Mouse (Mus musculus): ENCODE measurements at regions not wholly inside any gene's neighbourhood (a gene's known extent, or its start where the extent isn't known, plus 50 kb on each side); places are given as distances from the start of the nearest gene placed in this dataset.
"Not testable (repeated sequence)": the region's sequence is repeated elsewhere in the genome, so short reads cannot be mapped to it uniquely, and the experiment has no call there.

DNA sequence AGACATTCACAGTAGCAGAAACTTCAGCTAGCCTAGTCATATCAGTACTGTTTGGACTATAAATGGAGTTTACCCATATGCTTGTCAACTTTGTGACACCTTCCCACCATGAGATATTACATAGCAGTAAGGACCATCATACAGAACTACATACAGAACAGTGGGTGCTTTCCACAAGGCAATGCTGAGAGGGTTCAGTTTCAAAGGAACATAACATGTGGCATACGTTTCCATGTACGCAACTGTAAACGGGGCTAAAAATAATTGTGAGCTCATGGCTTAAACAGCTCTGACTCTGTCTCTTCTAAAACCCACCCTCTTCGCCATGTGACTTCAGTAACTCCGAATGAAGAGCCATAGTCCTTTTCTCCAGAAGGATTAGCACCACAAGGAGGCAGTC is 109.0 kb upstream of the Rasgrp1 start:
- no peak for DNase-seq

DNA sequence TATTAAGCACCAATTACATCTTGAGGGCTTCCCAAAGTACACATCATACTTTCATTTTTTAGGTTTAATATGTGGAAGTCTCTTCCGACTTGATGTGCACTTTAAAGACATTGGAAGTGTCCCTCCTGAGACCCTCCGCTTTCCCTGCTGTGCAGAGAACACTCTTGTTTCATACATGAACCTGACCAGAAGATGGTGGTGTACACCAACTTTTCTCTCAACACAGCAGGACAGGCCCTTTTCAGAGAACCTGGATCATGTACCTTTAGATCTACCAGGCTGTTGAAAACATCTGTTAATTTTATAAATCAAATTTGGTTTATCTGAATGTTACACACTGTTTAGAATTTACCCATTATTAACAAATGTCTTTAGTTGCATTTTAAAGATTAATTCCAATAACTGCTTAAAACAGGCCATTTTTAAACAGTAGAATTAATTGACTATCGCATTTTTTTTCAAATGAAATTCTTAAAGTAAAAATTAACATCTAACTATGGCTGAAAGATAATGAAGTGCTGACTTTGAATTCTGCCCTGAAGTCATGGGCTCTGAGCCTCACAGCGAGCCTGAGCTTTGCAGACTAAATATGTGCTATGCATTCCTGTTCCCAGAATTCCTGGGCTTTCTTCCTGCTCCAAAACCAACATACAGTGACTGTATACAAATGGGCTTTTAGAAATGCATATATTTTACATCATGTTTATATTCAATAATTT is 112.4 kb upstream of the Rasgrp1 start:
- DNase-seq = no peak

DNA sequence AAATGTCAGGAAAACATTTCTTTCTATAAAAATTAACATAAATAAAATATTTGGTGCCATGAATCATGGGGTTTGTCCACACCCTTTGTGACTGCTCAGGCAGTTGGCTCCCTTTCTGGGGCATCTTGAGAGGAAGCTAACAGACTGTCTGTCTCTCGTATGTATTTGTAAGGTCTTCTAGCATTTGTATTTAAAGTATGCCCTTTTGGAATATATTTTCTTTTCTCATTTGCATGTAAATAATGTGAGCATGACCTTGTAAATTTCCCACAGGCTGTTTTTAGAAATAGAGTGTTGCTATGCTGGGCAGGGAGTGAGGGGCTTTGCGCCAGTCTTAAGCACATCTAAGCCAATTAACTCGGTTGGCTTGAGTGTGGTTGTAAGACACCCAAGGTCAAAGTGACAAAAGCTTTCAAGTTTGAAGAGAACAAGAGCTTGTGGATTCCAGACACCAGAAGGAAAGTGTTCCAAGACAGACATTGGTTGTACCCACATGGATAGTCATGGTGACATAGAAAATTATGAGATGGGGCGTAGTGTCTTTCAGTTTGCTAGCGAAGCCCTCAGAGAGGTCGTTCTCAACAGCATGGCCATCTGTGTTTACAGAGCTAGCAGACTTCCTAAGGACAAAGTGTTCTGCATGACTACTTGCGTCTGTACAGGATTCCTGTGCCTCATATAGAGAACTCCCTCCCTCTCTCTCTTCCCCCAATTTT is 113.1 kb upstream of the Rasgrp1 start:
- no peak for DNase-seq

DNA sequence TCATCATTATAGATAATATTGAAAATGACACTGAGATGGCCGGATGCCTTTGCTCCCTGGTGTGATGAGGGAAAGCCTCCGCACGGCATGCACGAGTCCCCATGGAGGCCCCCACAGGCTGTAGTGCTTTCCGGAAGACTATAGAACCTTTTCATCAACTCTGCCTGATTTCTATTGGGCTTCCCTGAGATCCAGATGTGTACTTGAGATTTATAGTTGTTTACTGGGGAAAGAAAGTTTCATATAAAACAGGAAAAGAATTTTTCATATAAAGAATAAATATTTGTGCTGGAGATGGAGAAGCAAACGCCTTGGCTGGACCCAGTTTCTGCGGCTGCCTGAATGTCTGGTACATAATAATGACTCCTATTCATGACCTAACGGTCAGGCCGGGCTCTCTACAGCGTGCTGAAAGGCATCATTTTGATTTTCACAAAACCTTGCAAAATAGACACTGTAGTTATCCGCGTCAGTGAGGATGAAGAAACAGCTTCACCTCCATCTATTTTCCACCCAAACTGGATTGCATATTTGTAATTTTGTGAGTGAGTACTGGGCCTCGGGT is 113.7 kb upstream of the Rasgrp1 start:
- no peak for DNase-seq

DNA sequence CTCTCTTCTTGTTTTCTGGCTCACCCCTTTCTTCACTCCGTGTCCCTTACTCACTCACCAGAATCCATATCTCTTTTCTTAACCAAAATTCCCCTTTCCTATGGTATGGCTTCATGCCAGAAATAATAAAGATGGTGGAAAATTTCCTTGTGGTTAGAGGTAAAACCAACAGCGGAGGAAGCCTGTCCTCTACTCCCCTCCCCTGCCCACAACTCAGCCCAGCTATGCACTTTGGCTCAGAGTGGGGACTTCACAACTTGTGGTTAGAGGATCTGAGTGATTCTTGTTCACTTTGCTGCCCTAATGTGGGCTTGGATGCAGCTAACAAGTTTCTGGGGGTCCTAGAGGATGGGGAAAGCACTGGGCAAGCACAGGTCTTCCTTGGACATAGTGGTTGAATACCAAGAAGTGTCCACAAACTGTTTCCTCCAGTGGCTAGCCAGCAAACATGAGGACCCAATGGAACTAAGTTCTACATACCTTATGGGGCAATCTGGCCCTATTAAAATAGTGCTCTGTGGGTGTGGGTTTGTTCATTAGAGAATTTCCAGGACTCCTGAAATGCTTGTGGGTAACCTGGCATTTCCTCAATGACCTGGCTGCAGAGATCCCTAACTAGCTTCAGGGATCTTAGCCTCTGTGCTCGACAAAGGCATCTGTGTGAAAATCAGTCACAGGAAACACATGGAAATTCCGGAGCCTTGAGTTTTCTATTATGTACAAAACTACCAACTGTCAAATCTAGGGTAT is 118.9 kb upstream of the Rasgrp1 start:
- DNase-seq = no peak

DNA sequence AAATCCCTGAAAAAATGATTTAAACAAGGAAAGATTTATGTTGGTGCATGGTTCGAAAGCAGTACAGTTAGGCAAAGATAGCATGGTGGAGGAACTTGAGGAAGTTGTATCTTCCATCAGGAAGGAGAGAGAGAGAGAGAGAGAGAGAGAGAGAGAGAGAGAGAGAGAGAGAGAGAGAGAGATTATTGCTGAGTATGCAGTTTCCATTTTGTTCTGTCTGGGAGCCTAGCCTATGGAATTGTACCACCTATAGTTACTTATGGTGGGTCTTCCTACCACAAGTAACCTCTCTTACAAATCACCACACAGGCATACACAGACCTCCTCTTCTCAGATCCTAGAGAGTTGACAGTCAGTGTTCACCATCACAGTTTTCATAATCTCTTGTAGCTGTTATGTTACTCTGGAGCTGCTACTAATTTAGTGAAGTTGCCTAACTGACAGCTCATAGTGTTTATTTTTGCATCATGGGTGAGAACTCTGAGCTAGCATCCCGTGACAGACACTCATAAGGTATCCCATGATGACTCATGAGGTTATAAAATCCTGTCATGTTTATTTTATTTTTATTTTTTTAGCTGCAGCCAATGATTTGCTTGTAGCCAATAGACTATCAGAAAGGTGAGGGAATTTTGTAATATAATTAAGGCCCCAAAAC is 132.2 kb upstream of the Rasgrp1 start:
- DNase-seq = no peak

DNA sequence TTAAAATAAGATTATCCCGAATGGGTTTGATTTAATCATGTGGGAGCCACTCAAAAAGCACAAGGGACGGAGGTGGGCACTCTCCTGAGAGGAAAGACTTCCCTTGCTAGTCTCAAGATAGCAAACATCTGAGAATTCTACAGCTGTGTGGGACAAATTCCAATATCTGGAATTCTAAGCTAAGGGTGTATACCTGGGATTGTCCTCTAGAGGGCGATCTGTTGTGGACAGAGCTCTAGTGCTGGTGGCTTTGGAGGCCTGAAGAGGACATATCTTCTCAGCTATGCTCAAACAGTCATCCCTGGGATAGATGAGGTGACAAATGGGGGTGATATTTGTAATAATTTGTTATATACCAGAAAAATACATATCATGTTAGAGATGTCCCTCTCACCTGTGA is 132.8 kb upstream of the Rasgrp1 start:
- no peak for DNase-seq

DNA sequence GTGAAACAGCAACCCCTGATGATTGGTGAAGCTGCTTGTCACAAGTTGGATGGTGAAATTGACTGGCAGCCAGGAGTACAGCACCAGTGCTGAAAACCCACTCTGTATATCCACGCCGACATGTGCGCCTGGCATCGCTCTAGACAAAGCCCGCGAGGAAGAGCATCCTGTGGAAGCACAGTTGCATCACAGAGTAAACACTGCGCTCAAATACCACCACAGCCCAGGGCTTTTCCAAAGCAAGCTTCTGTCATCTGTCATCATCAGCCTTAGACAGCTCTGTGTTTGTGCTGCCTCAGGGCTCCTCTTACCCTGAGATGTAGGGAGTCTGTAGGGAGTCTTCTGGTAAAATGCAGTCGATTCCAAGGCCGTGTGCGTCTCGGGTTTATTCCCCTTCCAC is 134.7 kb upstream of the Rasgrp1 start:
- not testable (repeated sequence) for DNase-seq

DNA sequence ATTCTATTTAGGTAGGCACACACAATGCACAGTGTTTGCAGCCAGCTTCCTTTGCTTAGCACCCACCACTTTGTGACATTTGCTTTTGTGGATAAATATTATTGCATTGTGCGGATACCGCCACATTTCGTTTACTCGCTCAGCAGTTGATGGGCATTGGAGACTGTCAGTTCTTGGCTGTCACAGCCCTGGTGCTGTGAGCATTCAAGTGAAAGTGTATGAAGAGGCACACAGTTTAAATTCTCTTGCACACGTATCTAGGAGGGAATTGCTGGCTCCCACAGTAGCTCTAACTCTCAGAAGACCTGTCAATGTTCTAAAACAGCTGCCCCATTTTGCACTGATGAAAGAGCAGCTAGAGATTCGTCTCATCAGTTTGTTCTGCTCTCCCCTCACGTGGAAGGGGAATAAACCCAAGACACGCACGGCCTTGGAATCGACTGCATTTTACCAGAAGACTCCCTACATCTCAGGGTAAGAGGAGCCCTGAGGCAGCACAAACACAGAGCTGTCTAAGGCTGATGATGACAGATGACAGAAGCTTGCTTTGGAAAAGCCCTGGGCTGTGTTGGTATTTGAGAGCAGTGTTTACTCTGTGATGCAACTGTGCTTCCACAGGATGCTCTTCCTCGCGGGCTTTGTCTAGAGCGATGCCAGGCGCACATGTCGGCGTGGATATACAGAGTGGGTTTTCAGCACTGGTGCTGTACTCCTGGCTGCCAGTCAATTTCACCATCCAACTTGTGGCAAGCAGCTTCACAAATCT is 136.6 kb upstream of the Rasgrp1 start:
- not testable (repeated sequence) for DNase-seq

DNA sequence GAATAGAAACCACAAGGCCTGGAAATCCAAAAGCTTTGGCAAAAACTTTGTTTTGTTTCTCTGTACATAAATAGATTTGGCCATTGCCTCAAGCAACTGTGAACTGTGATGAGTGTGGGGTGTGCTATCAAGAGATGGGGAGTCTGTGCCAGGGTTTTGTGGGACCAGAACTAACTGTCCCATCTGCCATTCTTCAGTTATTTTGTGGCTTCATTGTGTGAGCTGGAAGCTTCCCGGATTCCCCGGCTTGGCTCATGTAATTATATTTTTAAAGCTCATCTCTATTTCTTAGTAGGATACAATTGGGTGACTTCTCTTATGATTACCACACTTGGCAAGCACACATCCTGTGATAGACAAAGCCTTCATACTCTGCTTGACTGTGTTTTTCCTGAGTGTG is 143.6 kb upstream of the Rasgrp1 start:
- DNase-seq = no peak

DNA sequence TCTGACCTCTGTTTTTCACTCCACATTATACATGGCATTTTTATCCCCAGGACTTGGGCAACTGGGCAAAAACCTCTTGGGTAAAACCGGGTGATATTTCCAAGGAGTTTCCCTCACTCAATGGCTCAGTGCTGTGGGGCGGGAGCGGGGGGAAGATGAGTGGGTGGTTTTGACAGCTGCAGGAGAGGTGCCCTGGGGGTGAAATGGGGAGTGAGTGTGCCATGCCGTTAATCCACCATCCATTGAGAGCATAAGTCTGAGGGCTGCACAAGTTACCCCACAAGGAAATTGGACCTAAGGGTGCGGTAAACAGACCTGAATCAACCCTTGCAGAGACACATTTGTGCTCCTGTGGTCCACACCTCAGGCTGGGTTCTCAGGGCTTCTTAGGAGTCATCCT is 155.8 kb upstream of the Rasgrp1 start:
- no peak for DNase-seq

DNA sequence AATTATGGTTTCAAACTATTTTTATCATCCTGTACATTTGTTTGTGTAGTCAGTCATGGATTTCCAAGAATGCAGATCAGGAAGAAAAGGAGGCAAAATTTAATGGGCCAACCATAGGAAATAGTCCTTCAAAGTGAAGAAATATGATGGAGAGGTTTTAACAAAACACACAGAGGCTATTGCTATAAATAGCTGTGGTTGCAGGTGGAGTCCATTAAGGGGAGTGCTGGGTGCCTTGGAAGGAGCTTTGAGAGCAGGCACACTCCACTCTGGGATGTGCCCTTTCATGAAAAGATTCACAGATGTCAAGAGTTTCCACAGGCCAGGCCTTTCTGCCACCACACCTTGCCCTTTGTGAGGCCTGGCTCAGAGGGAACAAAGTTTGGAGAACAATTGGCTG is 159.8 kb upstream of the Rasgrp1 start:
- no peak for DNase-seq

DNA sequence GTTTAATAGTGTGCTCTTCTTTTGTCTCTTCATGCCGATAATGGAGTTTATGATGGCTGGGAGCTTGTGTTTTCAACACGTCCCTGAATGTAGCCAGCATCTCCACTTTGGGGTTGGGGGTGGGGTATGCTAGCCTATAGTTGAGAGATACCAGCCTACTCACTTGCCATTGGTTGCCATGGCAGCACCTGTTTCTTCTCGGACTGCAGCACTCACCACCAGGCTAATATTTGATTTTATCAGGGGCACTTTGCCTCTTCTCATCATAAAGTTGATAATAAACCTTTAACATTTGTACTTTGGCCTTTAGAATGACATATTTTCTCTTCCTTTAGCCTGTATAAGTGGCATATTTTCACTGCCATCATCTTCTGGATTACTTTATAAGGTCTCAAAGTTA is 168.9 kb upstream of the Rasgrp1 start:
- DNase-seq = no peak

DNA sequence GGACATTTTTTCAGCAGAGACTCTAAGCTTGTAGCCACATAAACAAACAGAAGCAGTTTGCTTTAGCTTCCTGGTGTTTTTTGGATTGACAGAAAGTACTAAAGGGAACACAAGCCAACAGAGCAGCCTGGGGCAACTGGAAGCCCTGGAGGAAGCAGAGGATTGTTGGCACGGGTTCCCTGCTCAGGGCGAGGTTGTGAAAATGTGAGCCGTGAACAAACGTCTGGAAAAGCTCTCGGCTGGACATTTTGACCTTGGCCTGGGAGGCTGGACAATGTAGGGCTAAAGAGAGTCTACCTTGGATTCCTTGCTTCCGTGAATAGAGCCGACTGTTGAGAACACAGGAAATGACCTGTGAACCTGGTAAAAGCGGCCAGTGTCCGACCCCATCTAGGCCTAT is 169.8 kb upstream of the Rasgrp1 start:
- no peak for DNase-seq

DNA sequence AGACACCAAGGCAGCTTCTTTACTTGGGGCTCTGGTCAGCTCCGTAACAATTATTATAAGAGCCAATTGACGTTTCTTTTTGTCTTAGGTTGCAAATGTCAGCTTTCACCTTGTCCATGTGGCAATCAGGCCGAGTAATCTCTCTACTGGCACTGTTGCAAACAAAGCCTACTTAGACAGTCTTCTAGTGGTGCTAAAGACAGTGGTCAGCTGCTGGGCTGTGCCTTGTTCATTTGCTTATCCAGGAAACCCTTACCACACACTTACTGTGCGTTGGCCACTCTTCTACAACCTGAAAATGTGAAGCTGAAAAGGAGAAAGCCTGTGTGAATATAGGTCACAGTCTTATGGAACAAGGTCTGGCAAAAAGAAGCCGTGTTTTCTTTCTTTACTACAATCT is 181.6 kb upstream of the Rasgrp1 start:
- DNase-seq = no peak

DNA sequence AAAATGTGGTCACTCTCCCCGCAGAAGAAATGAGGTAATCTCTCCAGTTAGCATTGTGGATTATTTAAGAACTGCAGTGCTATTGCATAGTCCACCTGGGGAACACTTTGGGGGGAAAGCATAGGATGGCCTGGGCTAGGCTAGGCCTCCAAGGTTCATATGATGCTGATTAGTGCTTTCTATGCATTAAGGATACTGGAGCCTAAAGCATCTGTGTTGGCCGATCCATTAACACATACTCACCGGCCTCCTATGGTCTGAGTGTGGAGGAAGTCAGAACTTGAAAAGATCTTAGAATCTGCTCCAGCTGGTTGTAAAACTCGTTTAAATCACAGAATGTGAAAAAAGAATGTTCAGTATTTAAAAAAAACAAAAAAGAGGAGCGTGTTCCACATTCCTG is 196.1 kb upstream of the Rasgrp1 start:
- DNase-seq = no peak

DNA sequence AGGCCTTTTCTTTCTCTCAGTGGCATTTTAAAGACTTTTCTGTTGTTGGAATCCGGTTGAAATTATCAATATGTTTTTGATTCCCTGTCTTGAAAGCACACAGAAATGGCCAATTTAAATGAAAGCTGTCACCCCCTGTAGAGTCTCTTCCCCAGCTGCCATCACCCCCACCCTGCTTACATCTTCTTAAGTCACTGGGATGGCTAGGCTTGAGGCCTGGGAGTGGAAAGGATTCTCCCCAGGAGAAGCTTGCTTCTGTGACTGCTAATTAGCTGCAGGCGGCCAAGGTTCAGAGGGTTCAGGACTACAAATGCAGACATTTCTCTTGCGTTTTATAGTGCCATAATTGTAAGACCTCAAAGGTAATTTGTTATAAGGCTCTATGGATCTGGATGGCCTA is 196.5 kb upstream of the Rasgrp1 start:
- DNase-seq = no peak

DNA sequence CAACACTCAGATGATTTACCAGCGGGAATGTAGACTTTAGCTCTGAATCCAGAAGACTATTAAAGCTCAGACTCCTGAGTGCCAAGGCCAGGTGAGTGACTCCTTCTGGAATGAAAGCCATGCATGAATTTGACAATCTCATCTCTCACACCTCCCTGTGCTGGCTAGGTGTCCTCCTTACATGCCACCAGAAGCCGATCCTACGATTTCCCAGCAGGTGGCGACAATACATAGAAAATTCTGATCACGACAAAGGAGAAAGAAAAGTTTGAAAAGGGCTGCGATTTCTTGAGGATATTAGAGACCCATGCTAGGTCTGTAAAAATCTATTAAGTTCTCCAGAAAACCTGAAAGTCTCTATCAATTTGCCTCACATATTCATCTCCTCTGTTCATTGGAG is 198.7 kb upstream of the Rasgrp1 start:
- peak; percentile 12 for DNase-seq

DNA sequence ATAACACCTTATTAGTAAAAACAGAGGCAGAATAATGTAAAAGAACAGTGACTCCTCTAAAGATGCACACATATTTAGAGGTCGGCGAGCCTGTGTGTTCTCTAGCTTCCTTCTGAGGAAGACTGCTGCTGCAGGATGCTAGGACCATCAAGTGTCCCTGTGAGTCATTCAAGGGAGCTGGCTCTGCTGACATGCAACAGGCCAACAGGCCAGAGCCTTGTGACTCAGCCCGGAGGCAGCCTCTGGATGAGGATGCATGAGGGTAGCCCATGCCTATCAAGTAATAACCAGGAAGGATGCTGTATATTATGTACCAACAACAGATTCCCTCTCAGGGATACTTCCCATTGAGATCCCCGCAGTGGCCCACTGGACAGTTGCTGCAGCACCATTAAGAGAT is 199.5 kb upstream of the Rasgrp1 start:
- no peak for DNase-seq

DNA sequence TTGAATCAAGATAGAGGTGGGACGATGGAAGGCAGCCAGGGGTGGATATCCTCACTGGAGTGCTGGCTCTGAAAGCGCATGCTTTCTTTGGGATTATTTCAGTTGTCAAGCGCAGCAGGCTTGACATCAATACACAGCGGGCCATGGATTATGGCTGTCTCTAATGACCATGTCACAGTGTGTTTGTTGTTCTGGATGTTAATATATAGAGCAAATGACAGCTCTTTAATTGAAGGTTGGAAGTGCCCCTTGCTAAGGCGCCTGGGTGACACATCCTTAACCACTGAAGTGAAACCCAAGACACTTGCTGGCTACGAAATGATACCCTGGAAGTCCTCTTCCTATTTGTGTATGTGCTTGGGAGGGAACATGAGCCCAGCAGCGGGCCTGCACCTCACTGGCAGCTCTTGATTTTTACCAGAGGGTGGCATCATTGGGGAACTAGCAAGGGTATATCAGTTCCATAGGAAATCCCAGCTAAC is 200.5 kb upstream of the Rasgrp1 start:
- no peak for DNase-seq

DNA sequence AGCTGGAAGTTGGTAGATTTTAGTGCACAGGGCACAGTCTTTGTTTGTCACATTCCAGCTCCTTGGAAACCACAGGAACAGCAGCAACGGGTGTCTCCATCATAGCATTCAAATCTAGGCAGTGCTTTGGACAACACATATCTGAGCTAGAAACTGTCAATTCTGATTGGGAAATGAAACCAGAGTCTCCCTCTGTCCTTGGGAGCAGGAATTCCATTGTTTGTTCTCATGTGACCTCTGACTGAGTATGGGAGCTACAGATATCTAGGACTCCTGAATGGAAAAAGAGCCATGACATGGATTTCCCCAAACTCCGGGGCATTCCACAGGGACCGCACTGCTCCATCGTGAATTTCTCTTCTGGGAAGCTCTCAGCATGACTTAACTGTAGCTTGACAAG is 205.5 kb upstream of the Rasgrp1 start:
- DNase-seq = no peak

DNA sequence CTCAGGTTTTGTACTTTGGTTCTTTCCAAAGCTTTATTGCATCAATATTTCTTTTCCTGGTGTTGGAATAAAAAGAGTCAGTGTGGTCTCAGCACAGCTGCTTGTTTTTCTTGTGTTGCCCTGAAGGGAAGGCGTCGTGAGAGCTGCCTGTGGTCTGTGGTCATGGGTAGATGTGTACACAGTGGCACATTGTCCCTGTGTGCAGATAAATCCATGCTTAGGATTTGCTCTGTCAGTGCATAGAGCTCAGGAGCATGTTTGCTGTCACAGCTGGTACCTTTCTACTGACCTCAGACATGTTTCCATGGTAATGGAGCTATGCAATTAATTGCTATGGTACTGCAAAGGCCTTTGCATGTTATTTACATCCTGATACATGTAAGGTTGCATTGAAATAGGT is 213.5 kb upstream of the Rasgrp1 start:
- DNase-seq = no peak

Data from cerebellum, adult 11 months (tissue).